Mouse (Mus musculus) WW6 (cell line): Measurements from ENCODE around the gene Slc25a19.
A peak's percentile ranks its signal among the peaks of the same experiment; 100 is the strongest.

Experiments
- DNase-seq: peaks from one replicate; pipeline ENCODE4 v3.0.0-alpha.2; 2013; ENCODE audit warnings: low read depth, low spot score

Slc25a19 gene

GRCm38 (mm10) chr11:115618732-115619516 lies 9.2 kb downstream of the Slc25a19 start:
- no peak for DNase-seq

GRCm38 (mm10) chr11:115618001-115618400 lies 10.1 kb downstream of the Slc25a19 start:
- no peak for DNase-seq

- no peak for DNase-seq
These were observed 11.2 kb downstream of the Slc25a19 start for GRCm38 (mm10) chr11:115616893-115617292.

- no peak for DNase-seq
These were observed 11.7 kb downstream of the Slc25a19 start for GRCm38 (mm10) chr11:115616371-115616770.

- no peak for DNase-seq
These were observed 12.2 kb downstream of the Slc25a19 start for GRCm38 (mm10) chr11:115615875-115616274.

GRCm38 (mm10) chr11:115615108-115615825 lies 12.8 kb downstream of the Slc25a19 start:
- DNase-seq = no peak

- DNase-seq = no peak
These were observed 13.6 kb downstream of the Slc25a19 start for GRCm38 (mm10) chr11:115614346-115615107.

GRCm38 (mm10) chr11:115613138-115613945 lies 14.8 kb downstream of the Slc25a19 start:
- no peak for DNase-seq

GRCm38 (mm10) chr11:115612410-115613137 lies 15.5 kb downstream of the Slc25a19 start, which contains the start of gene Mif4gd:
TSS of gene Mif4gd (minus strand) at chr11:115612969.
- peak; percentile 95 for DNase-seq

GRCm38 (mm10) chr11:115612059-115612409 lies 16.1 kb downstream of the Slc25a19 start:
- no peak for DNase-seq

GRCm38 (mm10) chr11:115611173-115611572 lies 16.9 kb downstream of the Slc25a19 start:
- no peak for DNase-seq

- no peak for DNase-seq
These were observed 18.5 kb downstream of the Slc25a19 start for GRCm38 (mm10) chr11:115609576-115609975.

- DNase-seq = no peak
These were observed 19.4 kb downstream of the Slc25a19 start for GRCm38 (mm10) chr11:115608421-115609399.

- no peak for DNase-seq
These were observed 21.4 kb downstream of the Slc25a19 start for GRCm38 (mm10) chr11:115606733-115607132.

GRCm38 (mm10) chr11:115604304-115604696 lies 23.8 kb downstream of the Slc25a19 start:
- DNase-seq = no peak

- DNase-seq = peak; percentile 82
These were observed 24.4 kb downstream of the Slc25a19 start, which contains the start of the genes Mrps7 and Gga3 for GRCm38 (mm10) chr11:115603476-115604303. TSS of gene Mrps7 (plus strand) at chr11:115603925. TSS of gene Gga3 (minus strand) at chr11:115604051.

- no peak for DNase-seq
These were observed 25.0 kb downstream of the Slc25a19 start for GRCm38 (mm10) chr11:115603128-115603475.

- no peak for DNase-seq
These were observed 26.9 kb downstream of the Slc25a19 start for GRCm38 (mm10) chr11:115601174-115601573.
